Mouse (Mus musculus): Measurements from ENCODE around the gene Tmem184b. TPM values are rescaled to one million over a fixed set of nuclear protein-coding genes. Genes with fewer than 3 reads are reported as not detected.

The Tmem184b gene
- total RNA-seq (2021): 10 to 100 TPM; 23.2 to 30.0 TPM
- long read RNA-seq, experiment 1, partial matches to known transcripts: 2 of 16 reads
- long read RNA-seq, experiment 1, other reads (novel, unspliced or antisense): 7 of 16 reads
- long read RNA-seq, experiment 2, transcript Tmem184b-204 (10 exons, 3,315 nt): major isoform, 9 of 19 reads
- long read RNA-seq, experiment 2, partial matches to known transcripts: 1 of 19 reads
- long read RNA-seq, experiment 2, other reads (novel, unspliced or antisense): 9 of 19 reads

DNA sequence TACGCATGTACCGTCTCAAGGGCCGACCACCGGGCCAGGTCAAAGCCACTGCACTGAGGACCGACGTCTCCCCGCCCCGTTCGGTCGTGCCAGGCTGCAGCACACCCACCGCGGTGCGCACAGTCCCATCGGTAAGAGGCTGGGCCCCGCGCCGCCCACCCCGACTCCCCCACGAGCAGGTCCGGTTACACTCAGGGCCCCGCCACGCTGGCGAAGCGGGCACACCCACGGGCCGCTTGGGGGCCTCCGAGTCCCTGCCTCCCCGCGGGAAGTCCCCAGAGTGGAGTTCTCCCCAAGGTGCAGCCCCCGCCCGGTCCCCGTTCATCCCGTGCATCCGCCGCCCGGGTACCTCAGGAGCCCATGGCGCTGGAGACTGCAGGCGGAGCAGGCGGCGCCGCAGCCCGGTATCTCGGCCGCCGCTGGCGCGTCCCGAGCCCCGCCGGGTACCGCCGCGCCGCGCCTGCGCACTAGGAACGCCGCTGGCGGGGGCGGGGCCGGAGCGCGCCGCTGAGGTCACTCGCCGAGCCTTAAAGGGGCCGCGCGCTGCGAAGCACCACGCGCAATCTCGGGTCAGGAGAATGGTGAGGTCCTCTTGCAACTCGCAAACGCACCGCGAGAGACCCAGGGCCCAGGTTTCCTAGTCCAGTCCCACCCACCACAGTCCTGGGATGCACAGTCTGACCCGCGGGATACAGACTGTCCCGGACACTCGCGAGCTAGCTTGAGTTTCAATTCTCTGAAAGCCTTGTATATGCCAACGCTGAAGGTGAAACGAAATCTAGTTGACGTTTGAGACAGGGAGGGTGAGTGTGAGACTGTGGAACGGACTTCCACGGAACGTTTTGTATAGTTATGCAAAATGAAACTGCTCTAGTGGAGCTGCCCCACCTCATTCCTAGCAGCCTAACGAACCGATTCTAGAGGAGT lies at the start of gene Tmem184b:
Tmem184b (minus strand) TSS at position 734 of the 927 bp plus-strand sequence.
- DNase-seq: peak; percentile 82 to 85
- intact Hi-C loops (cut with DNase I): loop anchor here (2.0 kb wide), 1 partner anchor 38 kb away; no protein-coding TSS in a partner anchor

DNA sequence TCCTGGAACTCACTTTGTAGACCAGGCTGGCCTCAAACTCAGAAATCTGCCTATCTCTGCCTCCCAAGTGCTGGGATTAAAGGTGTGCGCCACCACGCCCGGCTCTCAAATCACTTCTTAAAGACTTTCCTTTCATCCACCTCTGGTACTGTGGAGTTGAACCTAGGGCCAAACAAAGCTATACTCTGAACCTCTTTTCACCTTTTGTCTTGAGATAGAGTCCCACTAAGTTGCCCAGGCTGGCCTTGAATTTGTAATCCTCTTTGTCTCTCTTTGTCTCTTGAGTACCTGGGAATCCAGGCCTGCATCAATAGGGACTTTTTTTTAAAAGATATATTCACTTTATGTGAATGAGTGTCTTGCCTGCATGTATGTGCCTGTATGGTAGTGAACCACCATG lies 44.7 kb upstream of the Tmem184b start:
- intact Hi-C loops (cut with DNase I): no loop called here
- DNase-seq: no peak

DNA sequence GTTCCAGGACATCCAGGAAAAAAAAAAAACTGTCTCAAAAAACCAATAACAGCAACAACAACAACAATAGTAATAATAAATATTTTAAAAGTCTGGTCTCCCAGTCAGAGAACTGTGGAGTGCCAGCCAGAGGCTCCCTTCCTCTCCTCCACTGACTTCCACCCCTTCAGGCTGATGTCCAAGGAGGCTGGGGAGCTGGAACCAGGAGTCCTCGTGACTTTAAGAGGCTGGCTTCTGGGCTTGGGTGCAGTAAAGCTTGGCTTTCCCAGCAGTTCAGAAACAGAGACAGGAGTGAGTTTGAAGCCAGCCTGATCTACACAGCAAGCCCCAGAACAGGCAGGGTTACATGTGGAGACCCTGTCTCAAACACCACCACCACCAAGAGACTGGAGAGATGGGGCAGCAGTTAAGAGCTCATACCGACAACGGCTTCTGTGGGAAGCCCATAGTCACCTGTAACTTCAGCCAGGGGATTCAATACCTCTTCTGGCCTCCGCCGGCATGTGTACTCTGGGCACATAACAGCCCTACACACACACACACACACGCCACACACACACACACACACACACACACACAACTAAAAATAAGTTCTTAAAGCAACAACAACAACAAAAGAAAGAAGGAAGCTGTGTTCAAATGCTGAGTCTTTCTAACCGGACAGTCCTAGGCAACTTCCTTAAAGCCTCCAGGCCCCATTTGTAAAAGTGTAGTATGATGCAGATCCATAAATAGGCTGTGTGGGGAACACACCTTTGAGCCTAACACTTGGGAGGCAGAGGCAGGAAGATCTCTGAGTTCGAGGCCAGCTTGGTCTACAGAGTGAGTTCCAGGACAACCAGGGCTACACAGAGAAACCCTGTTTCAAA lies 42.7 kb upstream of the Tmem184b start:
- peak in 1 of 2 experiments; percentile 26 for DNase-seq
- intact Hi-C loops (cut with DNase I): no loop called here

DNA sequence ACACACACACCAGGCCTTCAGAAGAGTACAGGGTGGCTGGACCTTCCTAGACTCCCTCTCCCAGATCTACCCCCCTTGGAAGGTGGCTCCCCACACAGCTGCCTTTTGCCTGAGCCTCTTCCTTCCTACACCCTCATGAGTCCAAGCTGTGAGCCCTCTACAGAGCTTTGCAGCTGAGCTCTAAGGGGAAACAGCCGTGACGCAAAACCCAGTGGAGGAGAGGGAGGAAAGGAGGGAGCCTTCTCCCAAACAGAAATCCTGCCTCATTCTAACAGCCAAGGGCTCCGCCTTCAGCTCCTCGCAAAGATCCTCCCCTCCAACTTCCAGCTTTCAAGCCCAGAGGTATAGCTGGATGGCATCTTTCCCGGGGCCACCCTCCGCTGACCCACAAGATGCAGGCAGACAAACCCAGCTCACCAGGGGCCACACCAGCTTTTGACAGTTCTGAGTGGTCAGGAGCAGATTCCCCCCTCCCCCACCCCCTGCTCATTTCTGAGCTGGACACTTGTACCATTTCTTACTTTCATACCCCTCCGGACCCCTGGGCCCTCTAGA lies 40.6 kb upstream of the Tmem184b start:
- intact Hi-C loops (cut with DNase I): no loop called here
- peak in 1 of 2 experiments; percentile 13 for DNase-seq

DNA sequence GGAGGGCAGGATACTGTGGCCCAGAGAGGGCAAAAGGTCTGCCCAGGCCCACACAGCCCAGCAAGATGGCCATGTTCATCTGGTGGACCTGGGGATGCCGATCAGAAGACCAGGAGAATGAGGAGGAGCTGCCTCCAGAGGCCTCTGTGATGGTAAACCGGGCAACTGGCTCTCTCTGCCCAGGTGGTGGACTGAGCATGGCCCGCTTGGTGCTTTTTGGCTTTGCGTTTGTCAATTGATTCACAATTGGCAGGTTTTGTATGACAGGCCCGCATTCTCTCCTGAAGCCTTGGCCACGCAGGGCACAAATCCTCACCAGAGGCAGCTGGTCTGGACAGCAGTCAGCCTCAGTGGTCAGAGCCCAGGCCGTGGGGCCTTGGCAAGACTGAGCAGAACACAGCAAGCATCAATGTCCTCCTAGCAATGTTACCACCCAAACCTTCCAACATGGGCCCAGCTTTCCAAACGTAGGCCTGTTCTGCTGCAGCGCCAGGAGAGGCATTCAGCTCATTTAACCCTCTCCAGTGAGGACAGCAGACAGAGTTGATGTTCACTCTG lies 39.7 kb upstream of the Tmem184b start:
- peak; percentile 5 to 18 for DNase-seq
- intact Hi-C loops (cut with DNase I): no loop called here

DNA sequence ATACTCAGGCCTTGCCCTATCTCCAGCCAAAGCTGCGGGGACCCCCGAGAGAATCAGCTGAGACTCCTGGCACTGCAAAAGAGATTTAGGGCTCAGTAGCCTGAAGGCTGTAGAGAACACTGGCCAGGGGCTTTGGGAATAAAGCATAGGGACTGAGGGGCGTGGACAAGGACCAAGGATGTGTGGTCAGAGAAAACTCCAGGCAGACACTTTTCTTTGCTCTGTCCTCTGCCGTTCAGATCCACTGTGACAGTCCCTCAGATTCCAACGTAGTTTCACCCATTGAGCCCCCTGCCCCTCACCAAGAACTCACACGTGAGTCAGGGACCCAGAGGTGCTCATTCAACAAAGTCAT lies 38.9 kb upstream of the Tmem184b start:
- intact Hi-C loops (cut with DNase I): no loop called here
- no peak for DNase-seq

DNA sequence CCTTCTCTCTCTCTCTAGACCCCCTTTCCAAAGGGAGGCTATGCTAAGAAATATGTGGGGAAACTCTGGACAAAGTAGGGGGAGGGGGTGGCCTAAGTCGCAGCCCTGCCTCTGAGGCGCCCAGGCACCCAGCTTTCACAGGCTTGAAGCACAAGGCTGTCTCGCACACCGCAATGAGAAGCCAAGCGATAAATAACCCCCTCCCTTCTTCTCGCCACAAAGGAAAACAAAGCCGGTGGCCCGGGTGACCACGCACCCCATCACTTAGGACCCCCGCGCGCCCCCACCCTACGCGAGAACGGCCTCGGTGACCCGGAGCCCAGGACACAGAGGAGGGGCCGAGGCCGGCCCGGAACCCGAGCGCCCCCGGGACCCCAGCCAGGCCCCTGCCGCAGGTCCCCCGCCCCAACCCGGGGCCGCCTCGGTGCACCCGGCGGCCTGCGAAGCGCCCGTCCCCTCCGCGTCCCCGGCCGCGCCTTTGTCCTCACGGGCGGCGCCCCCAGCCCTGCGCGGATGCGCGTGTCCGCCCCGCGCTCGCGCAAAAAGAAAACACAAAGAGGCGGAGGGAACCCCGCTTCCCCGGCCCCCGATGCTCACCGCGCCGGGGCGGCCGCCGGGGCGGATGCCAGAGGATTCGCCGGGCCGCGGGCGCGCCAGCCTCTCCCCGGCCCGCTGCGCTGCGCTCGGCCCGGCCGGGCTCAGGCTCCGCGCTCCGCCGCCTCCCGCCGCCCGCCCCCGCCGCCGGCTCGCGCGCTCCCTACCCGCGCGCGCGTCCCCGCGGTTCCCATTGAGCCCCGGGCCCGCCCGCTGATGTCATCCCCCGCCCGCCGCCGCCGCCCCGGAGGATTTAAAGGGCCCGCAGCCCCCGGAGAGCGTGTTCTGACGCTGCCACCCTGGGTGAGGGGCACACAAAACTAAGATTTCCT lies 38.2 kb upstream of the Tmem184b start:
- intact Hi-C loops (cut with DNase I): loop anchor here (2.0 kb wide), 1 partner anchor 39 kb away; the partner anchor contains the start of gene Tmem184b
- peak; percentile 78 to 81 for DNase-seq

DNA sequence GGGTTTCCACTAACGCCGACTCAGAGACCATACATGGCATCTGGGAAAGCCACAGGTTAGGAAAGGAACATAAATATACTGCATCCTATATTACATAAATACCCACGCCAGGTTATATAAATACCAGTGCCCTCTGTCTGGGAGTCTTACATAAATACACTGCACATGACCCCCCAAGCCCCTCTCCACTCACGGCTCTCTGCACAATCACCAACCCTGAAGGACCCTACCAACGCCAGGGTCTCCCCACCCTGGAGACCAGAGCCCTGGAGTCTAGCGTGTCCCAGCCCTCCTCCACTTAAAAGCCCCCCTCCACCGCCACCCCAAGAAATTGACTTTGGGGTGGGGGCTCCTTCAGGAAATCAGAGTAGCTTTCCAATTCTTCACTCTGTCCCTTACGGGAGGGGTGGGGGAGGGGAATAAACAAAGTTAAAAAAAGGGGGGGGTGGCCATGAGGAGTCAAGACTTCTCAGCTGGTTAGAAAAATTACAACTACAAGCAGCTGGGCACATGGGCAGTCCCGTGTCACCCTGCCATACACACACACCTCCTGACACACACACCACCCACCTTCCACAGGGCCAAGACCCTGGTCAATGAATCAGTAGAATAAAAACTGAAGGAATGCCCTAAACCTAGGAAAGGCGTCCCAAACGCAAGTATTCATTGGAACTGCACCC lies 37.4 kb upstream of the Tmem184b start:
- no peak for DNase-seq

DNA sequence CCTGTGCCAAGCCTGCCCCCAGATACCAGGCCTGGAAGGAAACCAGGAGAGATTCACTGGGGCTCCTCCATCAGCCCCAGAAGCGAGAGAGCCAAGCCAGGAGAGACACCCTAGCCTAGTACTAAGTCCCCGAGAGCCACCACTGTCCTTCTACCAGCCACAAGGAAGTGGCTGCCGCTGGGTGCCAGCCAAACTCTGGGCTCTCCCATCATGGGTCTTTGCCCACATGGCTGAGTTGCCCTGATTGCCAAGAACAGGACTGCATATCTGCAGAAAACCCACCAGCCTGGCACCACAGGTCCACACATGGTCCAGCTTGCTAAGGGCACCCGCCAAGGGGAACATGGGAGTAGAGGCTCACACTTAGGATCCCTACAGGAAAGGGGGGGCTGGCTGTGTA lies 36.9 kb upstream of the Tmem184b start:
- intact Hi-C loops (cut with DNase I): loop anchor here (2.0 kb wide), 1 partner anchor 37 kb away; the partner anchor contains the start of gene Tmem184b
- DNase-seq: peak; percentile 60 to 61

More for the DNA sequence above, 37.4 kb upstream of the Tmem184b start:
- intact Hi-C loops (cut with DNase I): loop anchor here (2.0 kb wide), 1 partner anchor 38 kb away; the partner anchor contains the start of gene Tmem184b

DNA sequence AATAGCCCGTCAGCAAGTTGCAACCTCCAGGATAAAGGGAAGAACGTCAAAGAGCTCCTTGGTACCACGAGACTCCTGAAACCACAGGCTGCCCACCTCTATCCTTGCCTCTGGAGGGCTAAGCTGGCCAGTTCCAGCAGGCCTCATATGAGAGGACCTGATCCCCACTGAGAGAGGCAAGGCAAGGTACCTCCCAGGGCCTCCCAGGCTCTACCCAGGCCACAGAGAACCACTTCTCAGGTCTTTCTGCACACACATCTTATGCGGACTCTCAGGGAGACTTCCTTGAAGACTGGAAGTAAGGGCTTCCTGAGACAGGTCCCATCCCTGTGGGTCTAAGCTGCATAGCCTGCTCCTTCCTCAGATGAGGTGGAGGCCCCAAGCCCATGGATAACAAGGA lies 36.0 kb upstream of the Tmem184b start:
- intact Hi-C loops (cut with DNase I): no loop called here
- no peak for DNase-seq

DNA sequence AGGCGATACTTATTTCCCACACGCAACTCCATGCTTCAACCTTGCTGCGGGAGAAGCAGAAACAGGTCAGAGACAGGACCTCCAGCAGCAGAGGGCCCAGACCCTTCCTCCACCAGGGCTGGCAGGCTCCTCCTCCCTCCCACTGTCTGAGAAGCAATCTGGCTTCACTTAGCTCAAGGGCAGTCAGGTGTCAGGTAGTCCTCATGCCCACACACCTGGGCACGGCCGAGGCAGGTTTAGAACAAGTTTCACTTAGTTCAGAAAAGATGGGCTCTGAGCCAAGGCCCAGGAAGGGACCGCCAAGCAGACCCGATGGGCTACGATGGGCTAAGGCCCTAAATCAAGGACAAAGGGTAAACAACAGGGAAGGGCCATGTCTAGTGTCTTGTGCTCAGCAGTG lies 35.4 kb upstream of the Tmem184b start:
- DNase-seq: no peak
- intact Hi-C loops (cut with DNase I): loop anchor here (1.0 kb wide), 1 partner anchor 17 kb away; no protein-coding TSS in a partner anchor

DNA sequence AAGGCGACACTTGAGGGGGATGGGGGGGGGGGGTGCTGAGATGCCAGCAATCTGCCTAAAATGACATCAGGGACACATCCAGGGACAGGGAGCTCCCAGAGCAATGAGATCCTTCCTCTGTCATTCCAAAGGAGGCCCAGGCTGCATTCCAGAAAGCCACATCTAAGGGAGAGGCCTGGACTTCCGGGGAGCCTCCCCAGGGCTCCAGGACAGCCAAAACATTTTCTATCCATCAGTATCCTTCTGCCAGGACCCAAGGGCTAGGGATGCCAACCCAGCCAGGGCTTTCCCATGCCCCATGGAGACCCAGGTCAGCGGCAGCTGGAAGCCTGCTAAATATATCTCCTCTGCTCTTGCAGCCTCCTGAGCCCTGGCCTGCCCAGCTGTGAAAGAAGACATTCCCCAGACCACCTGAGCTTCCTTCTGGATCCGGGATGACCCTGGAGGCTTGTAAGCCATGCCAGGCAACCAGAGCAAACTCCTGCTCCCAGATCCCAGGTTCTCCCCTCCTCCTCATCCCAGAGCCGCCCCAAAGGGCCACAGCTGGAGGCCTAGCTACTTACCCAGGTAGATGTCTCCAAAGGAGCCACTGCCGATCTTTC lies 34.9 kb upstream of the Tmem184b start:
- DNase-seq: no peak
- intact Hi-C loops (cut with DNase I): loop anchor here (1.0 kb wide), 1 partner anchor 16 kb away; no protein-coding TSS in a partner anchor

DNA sequence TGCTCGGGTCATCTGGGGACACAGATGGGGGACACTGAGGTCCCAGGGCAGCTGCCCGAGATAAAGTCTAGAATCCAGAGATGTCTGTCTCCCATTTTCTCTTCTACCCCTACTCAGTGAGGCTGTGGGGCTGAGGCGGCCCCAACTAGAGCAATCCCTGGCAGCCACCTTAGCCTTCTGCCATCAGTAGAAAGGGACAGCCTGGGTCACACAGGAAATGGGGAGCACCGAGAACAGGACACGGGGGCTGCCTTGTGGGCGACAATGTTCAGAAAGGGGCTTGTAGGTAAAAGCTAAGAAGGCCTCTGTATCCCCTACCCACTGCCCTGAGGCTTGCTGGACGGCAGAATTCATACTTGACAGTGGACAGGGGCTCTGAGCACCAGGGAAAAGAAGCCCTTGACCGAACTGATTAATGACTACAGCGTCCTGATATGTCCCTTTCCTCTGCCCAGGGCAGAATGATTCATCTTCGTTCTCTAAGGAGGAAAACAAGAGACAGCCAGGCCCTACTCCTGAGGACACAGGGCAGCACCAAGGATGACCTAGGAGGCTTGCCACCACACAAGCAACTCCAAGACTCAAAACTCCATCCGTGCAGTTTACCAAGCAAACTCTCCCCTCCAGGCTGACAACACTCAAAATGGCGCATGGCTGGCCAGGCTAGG lies 34.3 kb upstream of the Tmem184b start:
- intact Hi-C loops (cut with DNase I): loop anchor here (1.0 kb wide), 1 partner anchor 15 kb away; no protein-coding TSS in a partner anchor
- DNase-seq: no peak

DNA sequence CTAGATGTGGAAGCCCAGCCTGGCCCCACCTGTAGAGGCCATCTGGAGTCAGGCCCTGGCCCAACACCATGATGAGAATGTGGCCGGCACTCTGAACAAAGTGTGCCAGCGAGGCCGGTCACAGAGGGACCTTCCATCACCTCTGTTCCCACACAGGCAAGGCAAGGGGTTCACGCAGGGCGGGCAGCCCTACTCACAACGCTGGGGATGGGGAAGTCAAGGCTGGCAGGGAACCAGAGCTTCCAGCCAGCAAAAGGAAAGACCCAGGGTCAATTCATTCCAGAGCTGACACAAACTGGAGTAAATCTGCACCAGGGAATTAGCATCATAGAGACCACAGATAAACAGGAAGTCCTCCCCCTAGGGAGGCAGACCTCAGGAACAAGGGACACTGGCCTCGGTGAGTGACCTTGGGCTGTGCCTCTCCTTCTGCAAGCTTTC lies 33.1 kb upstream of the Tmem184b start:
- no peak for DNase-seq
- intact Hi-C loops (cut with DNase I): no loop called here

DNA sequence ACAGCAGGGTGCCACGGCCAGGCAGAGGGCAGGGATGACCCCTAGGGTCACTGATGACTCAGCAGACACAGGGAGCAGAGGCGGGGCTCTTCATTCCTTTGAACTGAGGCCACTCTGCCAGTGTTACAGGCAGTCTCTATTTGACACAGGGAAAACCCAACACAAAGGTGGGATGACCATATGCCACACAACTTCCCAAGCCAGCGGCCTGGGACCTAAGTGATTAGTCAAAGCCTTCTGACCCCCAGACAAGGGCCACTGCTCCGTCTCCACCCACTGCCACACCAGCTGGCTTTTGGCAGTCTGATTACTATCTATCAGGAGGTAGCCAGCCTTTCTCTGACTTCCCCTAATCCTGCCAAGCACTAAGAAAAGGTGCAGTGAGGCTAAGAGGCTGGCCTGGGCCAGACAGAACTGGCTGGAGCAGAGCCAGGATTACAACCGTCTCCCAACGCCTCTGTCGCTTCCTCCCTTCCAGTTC lies 31.9 kb upstream of the Tmem184b start:
- intact Hi-C loops (cut with DNase I): no loop called here

DNA sequence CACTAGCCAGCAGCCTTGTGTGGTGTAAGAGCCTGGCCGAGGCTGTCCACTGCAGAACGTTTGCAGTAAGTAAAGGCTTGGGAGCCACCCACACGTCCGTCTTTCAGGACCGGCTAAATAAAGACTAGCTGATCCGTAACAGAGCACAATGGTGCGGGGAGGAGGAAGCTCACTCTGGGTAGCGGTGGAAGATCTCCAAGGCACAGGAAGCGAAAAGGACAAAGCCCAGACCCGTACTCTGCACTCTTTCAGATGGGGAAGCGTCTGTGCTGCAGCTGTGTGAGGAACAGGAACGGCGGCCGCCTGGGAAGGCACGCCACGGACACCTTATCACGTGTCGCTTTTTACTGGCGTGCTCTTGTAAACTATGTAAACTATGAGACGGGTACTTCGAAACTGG lies 29.5 kb upstream of the Tmem184b start:
- intact Hi-C loops (cut with DNase I): no loop called here
- peak in 1 of 2 experiments; percentile 12 for DNase-seq

More for the DNA sequence above, 31.9 kb upstream of the Tmem184b start:
- DNase-seq: no peak

DNA sequence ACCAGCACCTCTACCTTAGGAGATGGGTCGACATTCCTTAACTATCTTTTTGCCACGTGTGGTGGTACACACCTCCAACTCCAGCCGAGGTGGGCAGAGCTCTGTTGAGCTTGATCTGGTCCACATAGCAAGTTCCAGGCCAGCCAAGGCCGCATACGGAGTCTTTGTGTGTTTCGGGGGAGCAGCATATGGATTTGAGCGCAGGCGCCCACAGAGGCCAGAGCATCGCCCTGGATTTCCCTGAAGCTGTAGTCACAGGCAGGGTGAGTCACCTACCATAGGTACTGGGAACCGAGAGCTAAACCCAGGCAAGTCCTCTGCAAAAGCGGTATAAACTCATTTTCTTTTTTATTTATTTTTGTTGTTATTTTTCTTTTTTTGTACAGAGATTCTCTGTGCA lies 29.0 kb upstream of the Tmem184b start:
- intact Hi-C loops (cut with DNase I): no loop called here
- DNase-seq: no peak

Measured in gastrocnemius, postnatal 36 days (tissue).